Mouse (Mus musculus) spleen, embryonic (tissue): ENCODE measurements around the gene Gm38392.
"Not testable (repeated sequence)": the region's sequence is repeated elsewhere in the genome, so short reads cannot be mapped to it uniquely, and the experiment has no call there.

ENCODE experiments used
- CTCF ChIA-PET: fragments of 350-600 bp; sonication (Branson Sonifier 250); formaldehyde crosslinking; loops from one replicate; lab custom pipeline; 2022; lab: Charles Lee

Gene Gm38392

GRCm38 (mm10) chr3:88280035-88280434, 7.0 kb downstream of the Gm38392 start:
- CTCF ChIA-PET: no interaction called here

GRCm38 (mm10) chr3:88276529-88277143, 10.4 kb downstream of the Gm38392 start:
- CTCF ChIA-PET: interaction anchor here (0.7 kb wide), 1 partner anchor 255 kb away, joined by 3 read pairs; no protein-coding TSS in a partner anchor

- CTCF ChIA-PET: interaction anchor here (0.7 kb wide), 1 partner anchor 255 kb away, joined by 3 read pairs; no protein-coding TSS in a partner anchor
These were observed 10.9 kb downstream of the Gm38392 start for GRCm38 (mm10) chr3:88276121-88276520.

DNA sequence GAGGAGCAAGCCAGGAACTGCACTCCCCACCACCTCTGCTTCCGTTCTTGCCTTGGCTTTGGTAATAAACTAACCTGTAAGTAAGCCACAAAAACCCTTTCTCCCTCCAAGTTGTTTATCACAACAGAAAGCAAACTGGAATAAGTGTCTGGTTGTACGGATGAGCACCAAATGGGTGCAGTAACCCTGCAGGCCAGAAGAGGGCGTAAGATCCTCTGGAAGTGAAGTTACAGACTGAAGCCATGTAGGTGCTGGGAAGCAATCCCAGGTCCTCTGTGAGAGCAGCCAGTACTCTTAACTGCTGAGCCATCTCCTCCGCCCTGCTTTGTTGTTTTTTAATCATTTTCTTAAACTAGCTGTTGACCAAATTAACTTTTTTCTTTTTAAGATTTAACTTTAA, 13.0 kb downstream of the Gm38392 start:
- CTCF ChIA-PET: no interaction called here

DNA sequence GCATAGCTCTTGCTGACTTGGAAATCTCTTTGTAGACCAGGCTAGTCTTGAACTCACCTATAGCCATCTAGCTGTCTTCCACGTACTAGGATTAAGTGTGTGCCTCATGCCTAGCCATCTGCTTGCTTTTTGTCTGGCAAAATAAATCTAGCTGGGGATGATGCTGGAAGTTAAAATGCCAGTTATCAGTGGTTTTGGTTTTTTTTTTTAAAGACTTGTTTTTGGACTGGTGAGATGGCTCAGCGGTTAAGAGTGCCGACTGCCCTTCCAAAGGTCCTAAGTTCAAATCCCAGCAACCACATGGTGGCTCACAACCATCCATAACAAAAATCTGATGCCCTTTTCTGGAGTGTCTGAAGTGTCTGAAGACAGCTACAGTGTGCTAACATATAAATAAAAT, 15.2 kb downstream of the Gm38392 start:
- CTCF ChIA-PET: no interaction called here

GRCm38 (mm10) chr3:88271298-88271697, 15.7 kb downstream of the Gm38392 start:
- CTCF ChIA-PET: not testable (repeated sequence)

GRCm38 (mm10) chr3:88268991-88269390, 18.0 kb downstream of the Gm38392 start:
- CTCF ChIA-PET: no interaction called here

GRCm38 (mm10) chr3:88268014-88268413, 19.0 kb downstream of the Gm38392 start:
- CTCF ChIA-PET: not testable (repeated sequence)

DNA sequence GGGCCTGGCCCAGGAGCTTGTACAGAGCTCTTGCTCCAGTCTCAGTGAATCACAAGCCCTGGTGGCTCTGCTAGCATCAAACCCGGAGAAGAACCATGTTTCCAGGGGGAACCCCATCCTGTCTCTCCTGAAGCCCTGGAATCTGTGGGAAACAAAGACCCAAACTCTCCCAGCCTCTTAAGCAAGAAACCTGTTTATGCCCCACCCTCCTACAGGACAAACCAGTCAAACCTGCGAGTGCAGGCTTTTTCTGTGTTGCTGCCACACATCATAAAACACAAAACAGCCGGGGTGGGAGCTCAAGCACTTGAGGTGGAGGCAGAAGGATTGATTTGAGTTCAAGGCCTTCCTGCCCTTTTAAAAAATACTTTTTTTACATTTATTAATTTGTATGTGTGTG, 24.7 kb downstream of the Gm38392 start:
- CTCF ChIA-PET: interaction anchor here (0.6 kb wide), 1 partner anchor 867 kb away, joined by 5 read pairs; no protein-coding TSS in a partner anchor

- CTCF ChIA-PET: interaction anchor here (0.6 kb wide), 1 partner anchor 18 kb away, joined by 6 read pairs; no protein-coding TSS in a partner anchor
These were observed 30.6 kb downstream of the Gm38392 start for GRCm38 (mm10) chr3:88256382-88256781.

DNA sequence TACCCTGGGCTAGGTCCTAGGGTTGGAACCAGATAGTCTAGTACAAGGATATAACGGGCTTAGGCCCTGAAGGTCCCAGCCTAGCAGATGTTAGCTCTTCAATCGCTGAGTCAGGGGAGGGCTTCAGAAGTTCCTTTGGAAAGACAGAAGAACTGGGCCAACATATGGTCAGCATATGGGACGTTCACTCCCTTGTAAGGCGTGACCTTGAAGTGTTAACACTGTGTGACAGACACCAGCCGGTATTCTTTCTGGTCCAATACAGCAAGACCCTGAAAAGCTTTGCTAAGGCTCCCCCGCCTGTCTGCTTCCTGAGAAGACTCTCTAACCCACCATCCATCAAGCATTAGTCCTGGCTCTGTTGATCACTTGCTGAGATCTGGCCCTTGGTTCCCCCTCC, 31.1 kb downstream of the Gm38392 start:
- CTCF ChIA-PET: interaction anchor here (0.6 kb wide), 1 partner anchor 18 kb away, joined by 6 read pairs; no protein-coding TSS in a partner anchor

DNA sequence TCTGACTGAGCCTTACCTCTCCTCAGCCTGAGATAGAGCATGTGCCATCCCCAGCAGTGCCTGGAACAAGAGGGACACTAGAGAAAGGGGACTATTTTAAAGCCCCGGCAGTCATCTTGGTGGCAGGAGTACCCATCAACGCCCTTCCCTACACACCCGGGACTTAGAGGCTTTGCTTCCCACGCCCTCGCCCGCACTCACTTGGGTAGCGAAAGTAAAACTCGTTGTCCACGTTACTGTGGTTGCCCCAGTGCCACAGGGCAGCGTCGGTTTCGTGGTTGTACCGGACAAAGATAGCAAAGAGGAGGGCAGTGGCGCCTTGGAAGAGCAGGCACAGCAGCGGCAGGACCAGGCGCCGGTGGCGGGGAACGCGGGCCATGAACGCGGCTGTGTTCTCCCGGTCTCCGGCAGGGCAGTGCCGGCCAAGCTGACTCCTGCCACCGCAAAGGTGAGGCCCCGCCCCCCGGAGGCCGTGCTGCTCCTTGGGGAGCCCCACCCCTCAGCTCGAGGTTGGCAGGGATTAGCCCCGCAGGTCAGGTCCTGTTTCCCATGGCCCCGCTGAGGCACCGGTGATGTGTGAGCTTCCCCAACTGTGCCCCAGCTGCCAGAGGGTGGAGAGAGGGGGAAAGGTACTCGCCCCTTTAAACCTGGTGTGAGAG, 32.6 kb downstream of the Gm38392 start, which contains the start of gene Rhbg:
TSS of gene Rhbg (minus strand) at position 442 of the 659 bp plus-strand sequence.
- CTCF ChIA-PET: no interaction called here

GRCm38 (mm10) chr3:88252739-88253138, 34.3 kb downstream of the Gm38392 start:
- CTCF ChIA-PET: interaction anchor here (0.5 kb wide), 1 partner anchor 52 kb away, joined by 3 read pairs; no protein-coding TSS in a partner anchor

- CTCF ChIA-PET: no interaction called here
These were observed 38.6 kb downstream of the Gm38392 start for GRCm38 (mm10) chr3:88248406-88248805.

DNA sequence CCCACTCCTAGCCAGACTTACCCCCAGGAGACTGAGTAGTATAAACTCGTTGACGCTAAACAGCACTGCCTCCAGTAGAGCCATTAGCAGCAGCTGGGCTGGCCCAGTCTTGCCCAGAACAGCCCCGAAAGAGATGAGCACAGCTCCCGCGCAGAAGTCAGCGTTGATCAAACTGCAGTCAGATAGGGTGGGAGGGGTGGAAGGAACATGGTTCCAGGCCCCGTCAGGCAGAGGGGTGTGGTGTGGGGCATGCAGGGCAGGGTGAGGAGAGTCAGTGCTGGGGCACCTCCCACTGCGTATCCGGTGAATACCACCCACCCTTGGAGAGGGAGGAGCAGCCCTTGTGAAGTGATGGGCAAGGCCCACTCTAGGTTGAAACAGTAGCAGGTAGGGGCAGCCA, 39.3 kb downstream of the Gm38392 start:
- CTCF ChIA-PET: no interaction called here

GRCm38 (mm10) chr3:88245811-88246210, 41.2 kb downstream of the Gm38392 start:
- CTCF ChIA-PET: interaction anchor here (0.6 to 0.8 kb wide), 2 partner anchors 46 to 47 kb away, joined by 3 to 6 read pairs; no protein-coding TSS in a partner anchor

DNA sequence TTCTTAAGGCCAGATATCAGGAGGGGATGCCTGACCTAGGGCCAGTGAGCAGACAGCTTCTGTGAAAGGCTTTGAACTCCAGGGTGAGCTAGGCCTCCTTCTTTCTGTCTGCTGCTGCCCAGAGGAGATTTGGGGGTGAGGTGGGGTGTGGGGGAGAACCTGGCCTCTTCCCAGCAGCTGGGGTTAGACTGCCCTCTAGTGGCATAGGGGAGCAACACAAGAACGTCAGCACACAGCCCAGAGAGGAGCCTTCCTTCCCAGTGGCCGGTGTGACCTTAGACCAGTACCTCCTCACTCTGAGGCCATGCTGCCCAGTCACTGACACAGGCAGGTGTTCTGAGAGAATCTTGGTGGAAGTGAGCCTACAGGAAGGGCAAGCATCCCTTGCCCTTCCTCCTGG, 42.9 kb downstream of the Gm38392 start:
- CTCF ChIA-PET: interaction anchor here (0.5 to 0.7 kb wide), 3 partner anchors 52 to 262 kb away, joined by 3 to 4 read pairs (median 3); no protein-coding TSS in a partner anchor

DNA sequence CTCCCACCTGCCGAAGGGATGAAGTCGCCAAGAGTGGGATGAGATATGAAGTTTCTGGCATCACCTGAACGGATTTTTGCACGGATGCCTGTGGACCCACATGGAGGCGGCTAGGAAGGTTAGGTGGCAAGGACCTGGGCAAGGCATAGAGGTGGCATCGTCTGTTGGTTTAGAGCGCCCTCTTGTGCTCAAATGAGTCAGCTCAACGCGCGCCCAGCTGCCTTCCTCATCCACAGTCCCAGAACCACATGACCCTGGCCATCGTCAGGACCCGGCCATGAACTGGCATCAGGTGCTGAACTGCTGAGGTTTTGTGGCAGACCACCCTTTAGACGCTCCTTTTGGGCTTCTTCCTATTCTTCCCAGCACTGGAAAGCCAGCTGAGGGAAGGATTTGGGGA, 44.5 kb downstream of the Gm38392 start:
- CTCF ChIA-PET: interaction anchor here (0.5 to 2.1 kb wide), 5 partner anchors 51 to 287 kb away, joined by 3 to 9 read pairs (median 5); no protein-coding TSS in a partner anchor

GRCm38 (mm10) chr3:88241045-88241786, 45.8 kb downstream of the Gm38392 start:
- CTCF ChIA-PET: interaction anchor here (0.6 to 2.1 kb wide), 3 partner anchors 9 to 154 kb away, joined by 3 to 9 read pairs (median 5); no protein-coding TSS in a partner anchor

DNA sequence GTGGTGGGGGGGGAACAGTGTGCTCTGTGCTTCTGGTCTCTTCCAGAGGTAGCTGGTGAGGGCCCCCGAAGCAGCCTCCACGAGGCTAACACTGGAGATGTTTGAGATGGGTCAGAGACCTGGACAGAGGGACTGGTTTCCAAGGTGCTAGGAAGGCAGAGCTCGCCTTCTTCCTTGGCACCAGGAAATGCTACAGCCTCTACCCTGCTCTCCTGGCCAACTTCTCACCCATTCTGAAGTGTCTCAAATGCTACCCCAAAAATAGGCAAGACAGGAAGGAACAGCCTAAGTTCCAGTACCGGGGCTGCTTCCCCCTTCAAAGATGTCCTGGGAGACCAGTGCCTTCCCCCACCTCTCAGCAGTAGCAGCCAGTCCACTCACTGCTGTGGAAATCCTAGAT, 47.6 kb downstream of the Gm38392 start:
- CTCF ChIA-PET: no interaction called here

DNA sequence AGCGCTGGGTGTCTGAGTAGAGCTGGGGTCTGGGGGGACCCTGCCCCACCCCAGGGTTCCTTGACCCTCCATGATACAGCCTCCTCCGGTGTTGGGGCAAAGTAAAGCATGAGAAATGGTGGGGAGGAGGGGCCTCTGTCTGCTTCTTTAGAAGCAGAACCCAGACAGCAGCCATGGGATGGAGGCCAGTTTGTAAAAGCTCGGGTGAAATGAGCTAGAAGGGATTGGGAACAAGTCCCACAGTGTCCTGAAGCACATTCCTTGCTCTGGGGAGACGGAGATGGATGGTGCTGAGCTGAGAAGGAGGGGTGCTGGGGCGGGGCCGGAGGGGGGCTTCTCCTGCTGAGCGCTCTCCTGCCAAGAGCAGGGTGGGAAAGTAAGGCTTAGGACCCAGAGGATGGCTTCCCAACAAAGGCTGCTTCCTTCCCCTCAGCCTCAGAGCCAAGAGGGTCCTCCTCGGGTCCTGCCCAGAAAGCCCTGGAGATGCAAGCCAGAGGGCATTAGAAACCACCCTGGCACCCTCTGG, 48.1 kb downstream of the Gm38392 start:
- CTCF ChIA-PET: interaction anchor here (0.5 kb wide), 1 partner anchor 278 kb away, joined by 7 read pairs; no protein-coding TSS in a partner anchor
